Mouse (Mus musculus) ES-Bruce4 (cell line): Measurements from ENCODE around the gene Arg1. TPM values are rescaled to one million over a fixed set of nuclear protein-coding genes. Genes with fewer than 3 reads are reported as not detected.

Source experiments
- H3K27ac ChIP-seq: 2 replicates; pipeline ENCODE4 v1.5.1; 2012; ENCODE audit warnings: low read length, inconsistent platforms; ENCODE audit not compliant: insufficient read depth
- H3K27me3 ChIP-seq: 2 replicates; pipeline ENCODE4 v1.6.1; 2012; ENCODE audit warnings: mild to moderate bottlenecking, low read length, inconsistent platforms; ENCODE audit not compliant: control insufficient read depth, poor library complexity, insufficient read depth, severe bottlenecking
- H3K36me3 ChIP-seq: 2 replicates; pipeline ENCODE4 v1.6.1; 2012; ENCODE audit warnings: inconsistent platforms, mild to moderate bottlenecking, low read length, moderate library complexity; ENCODE audit not compliant: control insufficient read depth, poor library complexity, insufficient read depth, severe bottlenecking
- H3K4me1 ChIP-seq: one replicate; pipeline ENCODE4 v1.8.1; 2011; ENCODE audit warnings: low read length; ENCODE audit not compliant: control insufficient read depth, insufficient read depth
- H3K4me3 ChIP-seq: 2 replicates; pipeline ENCODE4 v1.5.1; 2011; ENCODE audit warnings: low read depth, mild to moderate bottlenecking, low read length
- H3K9ac ChIP-seq: 2 replicates; pipeline ENCODE4 v1.6.1; 2012; ENCODE audit warnings: low read depth, mild to moderate bottlenecking, inconsistent platforms; ENCODE audit not compliant: poor library complexity, severe bottlenecking
- H3K9me3 ChIP-seq: replicated peaks from 2 replicates; pipeline ENCODE4 v1.6.1; 2012; ENCODE audit warnings: mild to moderate bottlenecking, low read length, inconsistent platforms; ENCODE audit not compliant: control insufficient read depth, poor library complexity, insufficient read depth, severe bottlenecking
- CTCF ChIP-seq: IDR thresholded peaks from one replicate; pipeline ENCODE4 v1.8.1; 2011; ENCODE audit warnings: low read depth, low read length
- EP300 ChIP-seq: IDR thresholded peaks from 2 replicates; pipeline ENCODE4 v1.6.1; 2011; ENCODE audit warnings: low read depth, low read length; ENCODE audit not compliant: insufficient read depth
- POLR2A ChIP-seq: IDR thresholded peaks from one replicate; pipeline ENCODE4 v1.8.1; 2011; ENCODE audit warnings: low read length; ENCODE audit not compliant: insufficient read depth
- polyA plus RNA-seq: library from polyadenylated mRNA; stranded (reverse); fragments of >200 nt; gene quantifications from 2 replicates; pipeline ENCODE4 v1.2.4, GENCODE M21; 2011; ENCODE audit warnings: low read depth; ENCODE audit not compliant: missing spikeins, insufficient read depth, insufficient read length

Gene Arg1
- polyA plus RNA-seq, 1 experiment = not detected

DNA sequence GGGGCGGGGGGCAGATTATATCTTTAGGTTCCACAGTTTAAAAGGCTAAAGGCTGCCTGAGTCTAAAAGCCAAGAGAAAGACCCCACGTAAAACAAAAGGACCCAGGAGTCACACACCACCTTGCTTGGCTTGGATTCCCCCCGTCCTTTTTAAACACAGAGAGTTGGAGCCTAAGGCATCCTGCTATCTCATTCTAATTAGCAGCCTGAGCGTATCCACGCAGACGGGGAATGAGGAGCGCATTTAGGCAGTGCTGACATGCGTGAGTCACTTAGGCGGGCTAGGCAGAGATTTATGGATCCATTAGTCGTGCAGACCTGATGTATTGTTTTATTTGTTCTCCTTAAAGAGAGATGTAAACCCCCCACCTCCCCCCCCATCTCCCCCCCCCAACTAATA is 904 bp downstream of the Arg1 start:
- TF ChIP-seq POLR2A = no peak
- TF ChIP-seq CTCF = no peak
- no peak for TF ChIP-seq EP300
- Histone ChIP-seq H3K36me3 (no peaks in the 10 kb centered on the region), H3K4me3 (no peak overlapping the region), H3K4me1 (no peaks in the 10 kb centered on the region), H3K27ac (no peak overlapping the region), H3K9ac (no peak overlapping the region), H3K9me3 (no peaks in the 10 kb centered on the region), H3K27me3 (no peaks in the 10 kb centered on the region)

DNA sequence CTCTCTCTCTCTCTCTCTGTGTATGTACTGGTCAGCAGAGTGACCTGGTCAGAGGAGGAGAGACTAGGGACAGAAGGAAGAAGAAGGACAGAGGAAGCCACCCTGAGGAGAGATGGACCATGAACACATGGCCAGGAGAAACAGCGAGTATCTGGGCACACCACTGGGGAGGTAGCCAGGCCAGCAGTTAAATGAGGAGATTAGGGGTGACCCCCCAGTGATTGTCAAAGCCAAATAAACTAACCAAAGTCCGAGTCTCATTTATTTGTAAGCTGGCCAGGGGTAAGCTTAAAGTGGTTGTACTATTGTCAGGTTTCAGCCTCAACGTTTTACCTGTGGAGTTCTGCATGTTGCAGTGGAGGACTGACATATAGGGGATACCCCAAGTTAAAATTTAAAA is 3.0 kb downstream of the Arg1 start:
- no peaks in the 10 kb centered on the region for H3K4me1 ChIP-seq
- no peaks in the 10 kb centered on the region for H3K36me3 ChIP-seq
- H3K27ac ChIP-seq = no peak overlapping the region
- TF ChIP-seq EP300 (no peak), CTCF (no peak), POLR2A (no peak)
- no peaks in the 10 kb centered on the region for H3K27me3 ChIP-seq
- no peak overlapping the region for H3K9ac ChIP-seq
- no peak overlapping the region for H3K4me3 ChIP-seq
- H3K9me3 ChIP-seq = no peaks in the 10 kb centered on the region

DNA sequence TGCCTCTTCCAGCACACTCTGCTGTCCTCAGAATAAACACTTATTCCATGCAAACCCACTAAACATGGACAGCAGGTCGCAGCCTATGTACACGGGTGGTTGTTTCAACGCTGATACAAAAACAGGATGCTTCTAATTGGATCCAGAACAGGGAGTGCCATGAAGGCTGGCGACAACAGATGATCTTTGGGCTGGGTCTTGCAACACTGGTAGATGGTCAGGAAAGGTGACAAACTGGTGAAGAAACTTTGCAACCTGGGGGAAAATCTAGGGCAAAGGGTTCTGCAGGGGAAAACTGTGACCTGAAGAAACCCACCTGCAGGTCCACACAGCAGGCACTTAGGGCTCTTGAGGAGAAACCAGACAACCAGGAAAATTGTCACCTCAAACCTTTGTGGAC is 4.3 kb downstream of the Arg1 start:
- no peak overlapping the region for H3K9ac ChIP-seq
- H3K9me3 ChIP-seq = no peaks in the 10 kb centered on the region
- no peaks in the 10 kb centered on the region for H3K36me3 ChIP-seq
- H3K4me3 ChIP-seq = no peak overlapping the region
- no peaks in the 10 kb centered on the region for H3K4me1 ChIP-seq
- no peak overlapping the region for H3K27ac ChIP-seq
- TF ChIP-seq EP300 (no peak), CTCF (no peak), POLR2A (no peak)
- no peaks in the 10 kb centered on the region for H3K27me3 ChIP-seq

DNA sequence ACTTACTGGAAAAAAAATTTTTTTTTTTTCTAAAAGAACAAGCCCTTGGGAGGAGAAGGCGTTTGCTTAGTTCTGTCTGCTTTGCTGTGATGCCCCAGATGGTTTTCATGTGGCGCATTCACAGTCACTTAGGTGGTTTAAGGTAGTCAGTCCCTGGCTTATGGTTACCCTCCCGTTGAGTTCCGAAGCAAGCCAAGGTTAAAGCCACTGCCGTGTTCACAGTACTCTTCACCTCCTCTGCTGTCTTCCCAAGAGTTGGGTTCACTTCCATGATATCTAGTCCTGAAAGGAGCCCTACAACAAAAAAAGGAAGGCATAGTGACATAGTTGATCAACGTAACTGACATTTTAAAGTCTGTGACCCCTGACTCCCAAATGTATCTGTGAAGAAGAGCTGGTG is 11.8 kb downstream of the Arg1 start:
- TF ChIP-seq EP300 = no peak
- no peak for TF ChIP-seq POLR2A
- TF ChIP-seq CTCF = no peak
- Histone ChIP-seq H3K9ac (no peak overlapping the region), H3K36me3 (peaks cover 7% of the 10 kb centered on the region; the same call in 1 of the 2 replicates), H3K9me3 (no peaks in the 10 kb centered on the region), H3K27ac (no peak overlapping the region), H3K4me3 (no peak overlapping the region), H3K27me3 (no peaks in the 10 kb centered on the region), H3K4me1 (no peaks in the 10 kb centered on the region)

DNA sequence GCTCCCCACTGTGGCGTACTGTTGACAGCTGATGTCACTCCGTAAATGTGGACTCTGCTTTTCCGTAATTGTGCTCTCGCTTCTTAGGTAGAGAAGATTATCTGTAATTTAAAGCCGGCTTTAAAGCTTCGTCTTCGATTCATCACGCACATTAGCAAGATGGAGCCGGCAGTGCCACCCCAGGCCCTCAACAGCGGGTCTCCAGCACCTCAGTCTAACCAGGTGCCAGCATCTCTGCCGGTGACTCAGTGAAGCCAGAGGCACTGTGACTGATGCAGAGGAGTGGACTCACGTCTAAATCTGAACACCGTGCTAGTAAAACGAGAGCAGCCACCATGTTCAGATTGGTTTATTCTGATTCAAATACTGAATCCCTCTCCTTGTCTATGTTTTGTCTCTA is 14.7 kb downstream of the Arg1 start:
- Histone ChIP-seq H3K36me3 (peaks cover 15% of the 10 kb centered on the region), H3K27ac (no peak overlapping the region), H3K27me3 (no peaks in the 10 kb centered on the region), H3K9me3 (no peaks in the 10 kb centered on the region), H3K4me1 (no peaks in the 10 kb centered on the region), H3K4me3 (no peak overlapping the region), H3K9ac (no peak overlapping the region)
- TF ChIP-seq CTCF = no peak
- TF ChIP-seq POLR2A = no peak
- no peak for TF ChIP-seq EP300

DNA sequence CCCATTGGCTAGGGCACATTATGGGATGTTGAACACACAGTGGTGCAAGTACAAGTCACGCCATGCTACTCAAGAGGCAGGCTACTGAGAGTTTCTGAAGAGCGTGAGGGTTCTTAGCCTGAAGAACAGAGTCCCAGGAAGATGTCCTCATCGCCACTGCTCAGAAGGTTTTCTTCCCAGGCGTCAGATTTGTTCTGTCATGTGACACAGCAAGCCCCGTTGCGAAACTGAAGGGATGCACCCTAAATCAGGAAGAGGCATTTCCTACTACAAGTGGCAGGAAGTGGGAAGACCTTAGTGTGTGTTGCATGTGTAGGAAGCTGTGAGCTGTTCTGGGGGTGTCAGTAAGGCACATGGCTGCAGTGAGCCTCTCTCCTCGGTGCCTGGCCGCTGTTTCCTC is 16.1 kb downstream of the Arg1 start:
- Histone ChIP-seq H3K4me3 (no peak overlapping the region), H3K36me3 (peaks cover 19% of the 10 kb centered on the region), H3K9ac (no peak overlapping the region)

More for the DNA sequence above, 16.1 kb downstream of the Arg1 start:
- Histone ChIP-seq H3K4me1 (no peaks in the 10 kb centered on the region), H3K27ac (no peak overlapping the region), H3K27me3 (no peaks in the 10 kb centered on the region), H3K9me3 (no peaks in the 10 kb centered on the region)
- TF ChIP-seq POLR2A = no peak
- TF ChIP-seq EP300 = no peak
- TF ChIP-seq CTCF = no peak
